Mouse (Mus musculus) cerebellum, adult 9-11 months (tissue): ENCODE data around the gene Nrxn1.
"Not testable (repeated sequence)": the region's sequence is repeated elsewhere in the genome, so short reads cannot be mapped to it uniquely, and the experiment has no call there.

Source experiments
- DNase-seq: peaks from one replicate; pipeline ENCODE4 v3.0.0; 2022

The Nrxn1 gene

DNA sequence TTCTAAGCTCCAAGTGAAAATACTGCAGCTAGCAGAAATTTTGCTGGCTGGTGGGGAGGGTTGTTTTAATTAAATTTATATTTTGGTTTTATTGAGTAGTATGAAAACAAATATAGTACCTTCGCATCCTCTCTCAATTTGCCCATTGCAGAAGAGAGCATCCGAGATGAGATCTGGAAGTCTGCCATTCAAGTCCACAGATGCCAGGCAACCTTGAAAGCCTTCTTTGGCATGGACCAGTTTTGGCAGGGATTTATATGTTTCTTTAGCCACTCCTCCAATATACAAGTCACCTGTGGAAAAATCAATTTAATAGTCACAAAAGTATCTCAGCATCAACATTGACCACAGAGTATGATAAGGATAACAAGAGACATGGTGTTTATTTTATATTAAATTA is 527.7 kb downstream of the Nrxn1 start:
- peak; percentile 83 for DNase-seq

DNA sequence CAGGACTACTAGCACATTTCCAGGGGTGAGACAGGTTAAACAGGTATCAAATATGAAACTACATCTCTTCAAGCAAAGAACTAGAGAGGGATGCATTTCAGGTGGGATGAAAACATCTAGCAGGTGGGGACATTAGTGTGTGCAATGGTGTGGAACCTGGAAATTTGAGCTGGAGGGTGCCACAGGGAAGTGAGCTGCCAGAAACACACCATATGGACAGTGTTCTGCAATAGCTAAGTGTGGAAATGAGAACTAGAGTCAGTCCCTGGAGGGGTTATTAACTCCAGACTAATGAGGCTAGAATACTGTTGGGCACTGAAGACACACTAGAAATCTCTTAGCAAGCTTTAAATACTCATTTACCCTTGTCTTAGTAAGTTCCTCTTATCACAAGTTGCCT is 536.5 kb downstream of the Nrxn1 start:
- DNase-seq, result peak; percentile 87

- peak; percentile 61 for DNase-seq
Observed at GRCm38 (mm10) chr17:90550415-90550814, 542.5 kb downstream of the Nrxn1 start.

GRCm38 (mm10) chr17:90546806-90547205 is 546.1 kb downstream of the Nrxn1 start:
- DNase-seq, result no peak

- DNase-seq, result no peak
Observed at GRCm38 (mm10) chr17:90544639-90545259, 548.1 kb downstream of the Nrxn1 start.

DNA sequence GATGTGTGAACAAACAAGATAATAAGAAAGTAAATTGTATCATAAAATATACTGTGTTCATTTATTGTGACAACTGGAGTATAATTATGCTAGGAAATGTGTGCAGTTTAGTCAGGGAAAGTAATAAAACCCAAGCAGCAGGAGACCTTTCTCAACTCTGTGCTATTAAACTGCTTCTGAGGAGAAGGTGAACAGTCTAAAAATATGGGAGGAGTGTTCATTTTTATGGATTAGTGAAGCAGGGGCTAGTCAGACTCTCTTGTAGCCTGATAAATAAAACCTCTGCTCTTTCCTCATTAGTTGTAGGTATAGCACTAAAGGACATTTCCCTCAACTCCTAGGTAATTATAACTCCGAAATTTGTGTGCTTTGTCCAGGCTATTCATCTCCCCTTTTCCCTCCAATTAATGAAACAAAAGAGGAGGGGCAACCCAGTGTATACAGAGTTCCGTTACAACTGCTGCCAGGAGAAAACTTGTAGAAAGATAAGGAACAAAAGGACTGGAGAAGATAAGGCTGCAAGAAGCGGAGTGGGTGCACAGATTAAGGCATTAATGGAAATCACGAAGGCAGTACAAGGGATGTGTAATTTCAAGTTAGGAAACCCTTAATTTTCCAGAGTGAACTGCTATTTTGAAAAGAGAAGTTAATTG is 548.8 kb downstream of the Nrxn1 start:
- no peak for DNase-seq

- peak; percentile 59 for DNase-seq
Observed at GRCm38 (mm10) chr17:90531443-90531842, 561.4 kb downstream of the Nrxn1 start.

DNA sequence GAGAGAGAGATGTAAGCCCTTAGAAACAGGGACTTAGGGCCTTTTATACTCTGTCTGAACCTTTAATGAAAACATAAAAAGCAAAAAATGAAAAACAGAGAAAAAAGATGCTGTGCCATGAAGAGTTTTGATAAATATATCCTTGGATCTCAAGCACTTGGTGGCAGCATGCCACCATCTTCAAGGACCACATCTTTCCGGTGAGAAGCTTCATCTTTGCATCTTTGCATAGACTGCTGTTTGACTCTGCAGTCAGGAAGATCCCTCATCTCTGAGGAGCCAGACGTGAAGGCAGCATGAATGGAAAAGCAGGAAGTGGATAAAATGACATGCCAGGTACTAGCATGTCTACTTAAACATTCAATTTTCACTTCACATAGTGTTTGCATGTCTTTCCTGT is 586.8 kb downstream of the Nrxn1 start:
- DNase-seq, result no peak

DNA sequence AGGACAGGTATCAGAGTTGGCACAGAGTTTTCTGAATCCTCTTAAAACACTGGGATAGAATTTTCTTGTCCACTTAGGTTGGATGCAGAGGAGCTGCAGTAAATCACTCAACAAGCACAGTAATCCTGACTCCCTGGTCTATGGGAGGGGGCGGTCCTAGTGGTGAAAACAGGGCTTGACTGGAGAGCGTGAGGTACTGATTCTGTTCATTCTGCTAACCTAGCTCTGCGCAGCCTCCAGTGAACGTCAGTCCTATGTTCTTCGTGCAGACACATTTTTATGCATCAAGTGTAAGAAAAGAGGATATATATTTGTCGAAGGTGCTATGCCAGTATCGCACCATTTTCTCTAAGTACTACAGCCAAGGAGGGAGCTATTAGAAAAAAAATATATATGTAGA is 588.9 kb downstream of the Nrxn1 start:
- not testable (repeated sequence) for DNase-seq

GRCm38 (mm10) chr17:90501023-90501675 is 591.7 kb downstream of the Nrxn1 start:
- DNase-seq, result peak; percentile 68

- DNase-seq, result no peak
Observed at GRCm38 (mm10) chr17:90479531-90480250, 613.2 kb downstream of the Nrxn1 start.

GRCm38 (mm10) chr17:90456748-90457147 is 636.1 kb downstream of the Nrxn1 start:
- DNase-seq, result no peak

DNA sequence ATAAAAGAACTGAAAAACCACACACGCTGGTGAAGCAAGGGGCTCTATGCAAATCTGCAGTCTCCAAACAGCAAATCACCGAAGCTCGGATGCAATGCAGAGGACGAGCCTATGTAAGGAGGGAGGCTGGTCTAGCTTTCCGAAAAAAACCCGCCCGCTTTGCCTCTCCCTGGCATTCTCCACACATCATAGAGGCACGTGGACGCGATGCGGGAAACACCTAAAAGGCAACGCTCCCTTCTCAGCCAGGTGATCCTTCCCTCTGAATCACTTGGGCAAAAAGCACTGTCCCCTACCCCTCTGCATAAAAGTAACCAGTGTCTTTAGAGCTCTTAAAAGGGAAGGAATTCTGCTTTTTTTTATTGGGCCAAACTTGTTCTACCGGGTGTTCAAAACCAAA is 637.0 kb downstream of the Nrxn1 start:
- peak; percentile 81 for DNase-seq

DNA sequence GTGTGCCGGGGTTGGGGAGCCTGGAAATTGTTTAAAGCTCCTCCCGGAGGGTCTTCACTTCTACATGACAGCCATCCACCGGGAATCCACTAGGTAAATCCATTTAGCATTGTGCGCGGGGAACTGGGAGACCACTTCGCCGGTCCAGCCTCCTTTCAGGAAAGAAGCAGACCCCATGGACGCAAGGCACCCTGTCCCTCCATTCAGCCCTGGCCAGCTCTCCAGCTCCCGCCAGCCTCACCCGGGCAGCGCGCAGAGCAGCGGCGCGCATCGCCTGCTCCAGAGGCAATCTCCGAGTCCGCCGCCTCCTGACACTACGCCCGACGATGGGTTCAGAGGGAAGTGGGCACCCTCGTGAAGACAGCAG is 637.5 kb downstream of the Nrxn1 start:
- DNase-seq, result peak; percentile 69

- peak; percentile 69 for DNase-seq
Observed at GRCm38 (mm10) chr17:90454738-90455408, 638.0 kb downstream of the Nrxn1 start.

- DNase-seq, result peak; percentile 90
Observed at GRCm38 (mm10) chr17:90454356-90454737, 638.5 kb downstream of the Nrxn1 start.

DNA sequence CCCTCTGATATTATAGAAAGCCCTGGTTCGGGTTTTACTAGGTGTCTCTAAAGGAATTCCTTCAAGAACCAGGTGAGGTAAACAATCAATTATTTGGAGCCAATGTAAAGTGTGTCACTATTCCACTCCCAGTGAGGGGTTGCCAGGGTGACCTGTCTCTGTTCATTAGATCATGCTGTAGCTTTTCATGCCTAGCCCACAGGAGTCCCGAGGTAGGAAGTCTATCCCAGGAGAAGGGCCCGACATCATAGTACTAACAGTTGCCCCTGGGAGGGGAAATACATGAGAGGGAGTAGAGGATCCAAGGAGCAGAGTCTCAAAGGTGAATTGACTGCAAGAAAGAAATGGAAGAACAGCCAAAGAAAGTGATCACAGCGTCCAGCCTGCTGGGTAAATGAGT is 639.6 kb downstream of the Nrxn1 start:
- DNase-seq, result peak; percentile 42

DNA sequence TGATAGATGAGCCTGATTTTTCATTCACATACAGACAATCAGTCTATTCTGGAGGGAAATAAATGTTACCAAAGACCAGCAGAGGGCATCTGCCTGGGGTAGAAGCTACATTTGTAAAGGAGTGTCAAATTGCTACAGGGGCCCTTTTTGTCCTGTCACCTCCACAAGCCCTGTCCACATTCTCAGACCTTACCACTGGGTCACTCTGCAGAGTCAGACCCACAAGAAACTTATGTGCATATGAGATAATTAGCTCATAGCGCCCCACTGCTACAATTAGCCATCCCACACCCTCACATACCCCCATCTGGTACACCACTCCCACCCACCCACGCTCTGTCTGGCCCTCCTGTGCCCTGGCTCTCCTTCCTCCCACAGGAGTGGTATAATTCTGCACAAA is 640.1 kb downstream of the Nrxn1 start:
- peak; percentile 59 for DNase-seq

GRCm38 (mm10) chr17:90451384-90451783 is 641.5 kb downstream of the Nrxn1 start:
- DNase-seq, result no peak

DNA sequence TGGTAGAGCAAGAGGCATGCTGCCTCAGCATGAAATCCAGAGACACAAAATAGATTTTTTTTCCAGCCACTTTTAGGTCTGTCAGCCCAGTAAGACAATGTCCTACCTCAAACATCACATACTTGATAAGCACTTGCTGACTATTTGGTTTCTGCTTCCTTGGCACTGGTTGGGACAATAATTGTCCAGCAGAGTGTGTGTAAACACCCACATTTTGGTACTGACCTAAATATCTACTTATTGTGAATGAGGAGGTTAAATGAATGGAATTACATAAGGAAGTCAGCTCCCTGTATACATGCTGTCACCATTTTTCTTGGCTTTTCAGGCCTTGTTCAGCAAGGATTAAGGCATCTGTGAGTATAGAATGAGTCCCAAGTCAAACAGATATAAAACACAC is 649.8 kb downstream of the Nrxn1 start:
- DNase-seq, result peak; percentile 59

- peak; percentile 70 for DNase-seq
Observed at GRCm38 (mm10) chr17:90435836-90436235, 657.0 kb downstream of the Nrxn1 start.

GRCm38 (mm10) chr17:90435371-90435770 is 657.5 kb downstream of the Nrxn1 start:
- peak; percentile 54 for DNase-seq

DNA sequence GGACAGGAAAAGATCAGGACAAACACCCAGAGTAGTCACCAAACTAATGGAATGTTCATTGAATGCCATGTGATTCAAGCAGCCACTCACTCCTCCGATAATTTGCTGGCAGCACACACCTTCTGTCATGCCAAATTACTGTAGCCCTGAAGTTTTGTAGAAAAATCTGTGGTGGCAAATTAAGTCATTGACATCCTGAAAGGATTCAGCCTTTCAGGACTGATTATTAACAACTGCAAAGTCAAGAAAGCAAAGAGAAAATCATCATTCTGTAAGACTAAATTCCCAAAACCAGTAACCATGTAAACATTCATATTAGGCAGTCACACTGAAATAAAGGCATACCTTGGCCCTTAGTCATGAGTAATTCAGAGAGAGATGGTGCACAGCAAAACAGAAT is 662.7 kb downstream of the Nrxn1 start:
- no peak for DNase-seq
